Mouse (Mus musculus) forebrain, embryonic 13.5 days (tissue): ENCODE results near the gene Rpain. TPM values are rescaled to one million over a fixed set of nuclear protein-coding genes. Genes with fewer than 3 reads are reported as not detected.
A peak's percentile ranks its signal among the peaks of the same experiment; 100 is the strongest.

Experiments
- ATAC-seq: fragments of 200-750 bp; cut with Nextera tagmentation; 2 replicates; pipeline ENCODE4 v1.8.0; 2017
- H3K27ac ChIP-seq: fragments of 300-500 bp; sonication (generic); 2 replicates; pipeline ENCODE4 v1.5.1; 2015; ENCODE audit warnings: inconsistent platforms, mild to moderate bottlenecking, moderate library complexity
- H3K27me3 ChIP-seq: fragments of 300-500 bp; sonication (generic); 2 replicates; pipeline ENCODE4 v1.6.1; 2015; ENCODE audit warnings: mild to moderate bottlenecking, inconsistent platforms
- H3K36me3 ChIP-seq: fragments of 300-500 bp; sonication (generic); 2 replicates; pipeline ENCODE4 v1.6.1; 2015; ENCODE audit warnings: mild to moderate bottlenecking, inconsistent platforms; ENCODE audit not compliant: poor library complexity, severe bottlenecking
- H3K4me1 ChIP-seq: fragments of 300-500 bp; sonication (generic); 2 replicates; pipeline ENCODE4 v1.6.1; 2015; ENCODE audit warnings: inconsistent platforms
- H3K4me2 ChIP-seq: fragments of 300-500 bp; sonication (generic); 2 replicates; pipeline ENCODE4 v1.6.1; 2015; ENCODE audit warnings: inconsistent platforms, mild to moderate bottlenecking, moderate library complexity
- H3K4me3 ChIP-seq: fragments of 300-500 bp; sonication (generic); 2 replicates; pipeline ENCODE4 v1.5.1; 2015; ENCODE audit warnings: mild to moderate bottlenecking, inconsistent platforms
- H3K9ac ChIP-seq: fragments of 300-500 bp; sonication (generic); 2 replicates; pipeline ENCODE4 v1.6.1; 2015; ENCODE audit warnings: mild to moderate bottlenecking, inconsistent platforms
- H3K9me3 ChIP-seq: fragments of 300-500 bp; sonication (generic); replicated peaks from 2 replicates; pipeline ENCODE4 v1.6.1; 2016; ENCODE audit warnings: inconsistent platforms
- WGBS: fragments of 180-500 bp; shearing (Covaris S2); methylation state at CpG from one replicate; pipeline ENCODE4 v1.1.7; 2015; 5-methylcytosine and 5-hydroxymethylcytosine counted together
- polyA plus RNA-seq: library from polyadenylated mRNA; unstranded; fragments of >200 nt; fragmentation: Nextera tagmentation; extraction: Ambion mirVana; gene quantifications from 2 replicates; pipeline ENCODE4 v1.2.1, GENCODE M21; 2015

Gene Rpain
- polyA plus RNA-seq, 1 experiment from 2014 or later = 96.0 TPM

DNA sequence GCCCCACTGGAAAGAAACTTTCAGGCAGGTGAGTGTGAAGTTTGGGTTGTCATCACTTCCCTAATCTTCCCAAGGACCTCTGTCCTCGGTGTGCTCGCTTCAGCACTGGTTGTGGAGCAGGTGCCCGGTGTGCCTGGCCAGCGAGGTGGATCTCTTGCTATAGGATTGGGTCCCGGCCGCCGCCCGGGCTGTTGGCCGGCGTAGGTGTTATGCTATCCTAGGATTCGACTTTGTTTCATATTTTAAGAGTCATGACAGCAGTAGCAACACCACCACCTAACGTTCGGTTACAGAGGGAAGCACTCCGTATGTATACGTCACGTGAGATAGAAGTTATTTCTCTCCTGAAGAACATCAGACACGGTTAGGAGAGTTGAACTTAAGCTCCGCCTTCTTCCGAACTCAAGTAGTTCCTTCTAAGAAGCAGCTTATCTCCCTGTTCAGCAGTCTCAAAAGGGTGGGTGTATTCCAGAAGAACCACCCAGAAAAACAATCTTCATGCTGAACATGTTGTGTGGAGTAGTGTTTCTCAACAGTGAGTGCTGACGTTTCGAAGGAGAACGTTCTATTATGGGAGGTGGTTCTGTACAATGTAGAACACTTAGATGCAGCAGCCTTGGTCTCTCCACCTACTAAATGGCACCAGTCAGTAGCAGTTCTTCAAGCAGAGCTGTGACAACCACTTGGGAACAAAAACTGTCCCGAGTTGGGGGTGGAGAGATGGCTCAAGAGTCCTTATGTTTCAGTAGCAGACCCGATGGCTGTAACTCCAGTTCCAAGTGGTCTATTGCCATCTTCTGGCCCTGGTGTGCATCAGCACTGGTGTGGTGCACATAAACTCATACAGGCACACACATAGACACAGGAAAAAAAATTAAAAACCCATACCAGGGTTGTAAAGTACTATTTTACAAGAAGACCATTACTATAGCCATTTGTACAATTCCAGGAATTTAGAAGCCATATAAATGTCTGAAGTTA is 837 bp downstream of the Rpain start:
- no peaks in the 10 kb centered on the region for H3K9me3 ChIP-seq
- peak overlapping the region; percentile 88 for H3K4me2 ChIP-seq
- no peaks in the 10 kb centered on the region for H3K27me3 ChIP-seq
- peak; percentile 5; the same call in 1 of the 2 replicates for ATAC-seq
- 18% methylated on average over 24 of the region's 24 CpGs for WGBS
- peaks cover 42% of the 10 kb centered on the region for H3K36me3 ChIP-seq
- H3K27ac ChIP-seq = peak overlapping the region; percentile 91
- H3K4me1 ChIP-seq = peaks cover 24% of the 10 kb centered on the region
- H3K4me3 ChIP-seq = peak overlapping the region; percentile 71
- peak overlapping the region; percentile 74 for H3K9ac ChIP-seq

DNA sequence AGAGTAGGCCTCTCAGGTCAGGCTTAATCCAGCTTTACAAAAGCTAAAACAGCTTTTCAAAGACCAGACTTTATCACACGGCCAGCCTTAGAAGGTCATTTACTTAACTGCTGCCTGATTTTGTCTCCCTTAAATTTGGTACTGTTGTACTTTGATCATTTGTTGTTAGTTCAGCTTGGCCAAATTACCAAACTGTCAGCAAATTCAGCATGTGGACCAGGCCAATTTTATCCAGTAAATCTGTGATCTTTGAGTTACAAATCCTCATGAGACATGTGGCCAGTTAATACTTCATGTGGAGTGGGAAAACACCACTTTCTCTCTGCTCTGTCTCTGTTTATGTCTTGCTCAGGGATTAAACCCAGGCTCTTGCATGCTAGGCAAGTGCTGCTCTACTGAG is 2.6 kb downstream of the Rpain start:
- Histone ChIP-seq H3K4me1 (peaks cover 22% of the 10 kb centered on the region), H3K9ac (no peak overlapping the region), H3K4me2 (no peak overlapping the region), H3K36me3 (peaks cover 49% of the 10 kb centered on the region), H3K4me3 (no peak overlapping the region), H3K9me3 (no peaks in the 10 kb centered on the region), H3K27me3 (no peaks in the 10 kb centered on the region), H3K27ac (no peak overlapping the region)
- ATAC-seq = no peak
- 59% methylated on average over 1 of the region's 1 CpGs for WGBS

DNA sequence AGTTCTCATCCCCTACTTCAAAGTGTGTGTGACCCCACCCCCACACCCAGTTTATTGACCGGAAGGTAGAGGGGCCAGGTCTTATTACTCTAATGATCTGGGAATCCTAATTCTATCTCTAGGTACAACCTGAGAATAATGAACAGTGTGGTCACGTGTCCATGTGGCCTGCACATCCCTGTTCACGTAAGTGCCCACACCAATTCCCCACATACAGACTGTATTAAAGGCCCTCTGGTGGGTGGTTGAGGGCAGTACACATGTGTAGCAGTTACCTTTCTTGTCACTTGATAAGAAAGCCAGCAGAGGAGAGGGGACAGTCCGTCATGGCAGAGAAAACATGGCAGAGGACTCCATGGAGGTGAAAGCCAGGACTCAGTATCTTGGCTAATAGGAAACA is 3.9 kb downstream of the Rpain start:
- no peaks in the 10 kb centered on the region for H3K9me3 ChIP-seq
- 71% methylated on average over 4 of the region's 4 CpGs for WGBS
- no peak overlapping the region for H3K4me3 ChIP-seq
- H3K9ac ChIP-seq = no peak overlapping the region
- H3K4me2 ChIP-seq = no peak overlapping the region
- ATAC-seq = no peak
- H3K27ac ChIP-seq = no peak overlapping the region
- peaks cover 62% of the 10 kb centered on the region for H3K36me3 ChIP-seq
- H3K27me3 ChIP-seq = no peaks in the 10 kb centered on the region
- H3K4me1 ChIP-seq = peaks cover 11% of the 10 kb centered on the region

DNA sequence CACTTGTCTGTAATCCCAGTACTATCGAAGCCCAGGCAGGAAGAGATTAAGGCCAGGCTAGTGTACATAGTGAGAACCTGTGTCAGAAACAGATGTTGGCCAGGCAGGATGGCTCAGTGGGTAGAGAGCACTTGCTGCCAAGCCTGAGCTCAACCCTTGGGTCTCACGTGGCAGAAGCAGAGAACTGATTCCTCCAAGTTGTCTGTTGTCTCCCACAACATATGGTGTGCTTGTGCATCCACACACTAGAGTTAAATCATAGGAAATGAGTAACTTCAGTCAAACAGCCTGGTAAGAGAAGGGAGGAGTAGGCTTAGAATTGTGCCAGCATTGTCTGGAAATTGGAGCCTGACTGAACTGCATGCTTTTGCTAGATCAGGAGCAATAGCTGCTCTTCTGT is 5.2 kb downstream of the Rpain start:
- 76% methylated on average over 2 of the region's 2 CpGs for WGBS
- Histone ChIP-seq H3K27ac (no peak overlapping the region), H3K36me3 (peaks cover 75% of the 10 kb centered on the region), H3K4me3 (no peak overlapping the region), H3K4me2 (no peak overlapping the region), H3K4me1 (peaks cover 7% of the 10 kb centered on the region), H3K27me3 (no peaks in the 10 kb centered on the region), H3K9ac (no peak overlapping the region), H3K9me3 (no peaks in the 10 kb centered on the region)
- no peak for ATAC-seq

DNA sequence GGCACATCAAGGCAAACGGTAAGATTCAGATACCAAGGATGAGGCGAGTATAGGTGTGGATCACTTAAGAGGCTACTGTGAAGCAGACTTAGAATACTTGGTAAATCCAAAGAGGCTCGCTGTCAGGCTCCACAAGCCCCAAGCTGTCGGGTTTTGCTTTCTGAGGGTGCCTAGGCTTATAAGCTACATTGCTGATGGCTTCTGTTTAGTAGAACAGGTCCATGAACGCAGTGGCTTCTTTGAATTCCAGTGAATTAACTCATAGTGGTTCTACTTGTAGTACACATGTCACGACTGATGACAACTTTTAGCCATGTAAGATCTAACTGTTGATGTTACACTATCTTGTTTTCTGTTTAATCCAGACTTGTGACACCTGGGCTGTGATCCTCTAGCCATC is 7.3 kb downstream of the Rpain start:
- Histone ChIP-seq H3K4me3 (no peak overlapping the region), H3K4me1 (peaks cover 14% of the 10 kb centered on the region), H3K4me2 (no peak overlapping the region), H3K27me3 (no peaks in the 10 kb centered on the region), H3K9me3 (no peaks in the 10 kb centered on the region), H3K27ac (no peak overlapping the region), H3K9ac (no peak overlapping the region), H3K36me3 (peaks cover 84% of the 10 kb centered on the region)
- ATAC-seq = no peak
- whole genome bisulfite sequencing = 91% methylated on average over 6 of the region's 6 CpGs

DNA sequence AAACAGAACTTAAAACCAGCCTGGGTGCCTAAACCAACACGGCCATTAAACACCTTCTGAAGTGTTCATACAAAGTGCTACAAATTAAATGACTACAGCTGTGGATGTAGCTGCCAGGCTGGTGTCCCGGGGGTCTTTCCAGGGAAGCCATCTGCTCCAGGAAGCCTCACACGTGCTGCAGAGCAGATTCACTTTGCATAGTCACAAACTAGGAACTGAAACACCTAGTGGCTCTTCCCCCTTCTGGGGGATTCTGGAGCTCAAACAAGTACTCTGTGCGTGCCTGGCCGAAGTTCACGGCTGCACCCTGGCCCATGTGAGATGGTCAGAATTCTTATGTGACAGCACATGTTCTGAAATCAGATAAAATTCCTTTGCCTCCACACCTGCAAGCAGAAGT is 10.2 kb downstream of the Rpain start:
- Histone ChIP-seq H3K27me3 (no peaks in the 10 kb centered on the region), H3K9me3 (no peaks in the 10 kb centered on the region), H3K4me1 (peaks cover 14% of the 10 kb centered on the region), H3K4me3 (no peak overlapping the region), H3K36me3 (peaks cover 70% of the 10 kb centered on the region), H3K9ac (no peak overlapping the region), H3K27ac (no peak overlapping the region), H3K4me2 (no peak overlapping the region)
- 90% methylated on average over 6 of the region's 6 CpGs for WGBS
- no peak for ATAC-seq

DNA sequence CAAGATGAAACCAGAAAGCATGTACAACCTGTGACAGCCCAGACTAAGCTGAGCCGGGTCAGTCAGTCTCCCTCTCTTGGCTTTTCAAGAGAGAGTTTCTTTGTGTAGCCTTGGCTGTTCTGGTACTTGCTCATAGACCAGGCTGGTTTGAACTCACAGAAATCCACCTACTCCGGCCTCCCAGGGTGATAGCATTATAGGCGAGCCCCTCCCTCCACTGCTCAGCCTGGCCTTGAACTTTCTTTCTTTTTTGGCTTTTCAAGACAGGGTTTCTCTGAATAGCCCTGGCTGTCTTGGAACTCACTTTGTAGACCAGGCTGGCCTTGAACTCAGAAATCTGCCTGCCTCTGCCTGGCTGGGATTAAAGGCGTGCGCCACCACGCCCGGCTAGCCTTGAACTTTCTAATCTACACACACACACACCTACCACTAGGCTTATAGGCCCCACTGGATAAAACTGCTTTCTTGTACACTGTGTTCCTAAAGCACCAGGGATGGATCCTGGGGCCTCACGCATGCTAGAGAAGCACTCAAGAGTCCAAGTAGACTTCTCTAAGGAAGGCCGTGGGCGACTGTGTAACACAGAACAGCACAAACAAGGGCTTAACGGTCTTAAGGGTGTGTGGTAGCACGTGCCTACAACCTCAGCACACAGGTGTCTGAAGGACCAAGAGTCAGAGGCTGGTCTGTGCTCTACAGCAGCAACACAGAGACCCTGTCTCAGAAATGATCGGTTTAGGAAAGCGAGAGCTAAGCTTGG is 10.9 kb downstream of the Rpain start:
- Histone ChIP-seq H3K4me1 (peaks cover 14% of the 10 kb centered on the region), H3K9ac (no peak overlapping the region), H3K9me3 (no peaks in the 10 kb centered on the region), H3K36me3 (peaks cover 71% of the 10 kb centered on the region), H3K27ac (no peak overlapping the region), H3K4me3 (no peak overlapping the region), H3K27me3 (no peaks in the 10 kb centered on the region), H3K4me2 (no peak overlapping the region)
- WGBS = 94% methylated on average over 14 of the region's 14 CpGs
- no peak for ATAC-seq

DNA sequence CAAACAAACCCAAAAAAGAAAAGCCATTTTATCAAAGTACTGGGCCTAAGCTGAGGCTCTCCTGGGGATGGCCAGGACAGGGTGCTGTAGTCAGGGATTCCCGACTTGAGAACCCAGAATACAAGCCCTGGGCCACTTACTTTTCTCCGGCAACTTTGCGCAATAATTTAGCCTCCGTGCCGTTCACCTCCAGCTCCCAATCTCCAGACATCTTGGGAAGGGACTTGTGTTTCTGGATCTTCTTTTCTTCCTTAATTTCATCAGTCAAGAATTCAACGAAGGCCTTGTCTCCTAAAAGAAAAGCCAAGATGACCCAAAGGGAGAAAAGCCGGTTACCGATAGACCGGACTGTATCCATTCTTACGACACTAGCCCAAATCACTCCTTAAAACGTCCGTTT is 12.0 kb downstream of the Rpain start:
- 9% methylated on average over 12 of the region's 12 CpGs for WGBS

DNA sequence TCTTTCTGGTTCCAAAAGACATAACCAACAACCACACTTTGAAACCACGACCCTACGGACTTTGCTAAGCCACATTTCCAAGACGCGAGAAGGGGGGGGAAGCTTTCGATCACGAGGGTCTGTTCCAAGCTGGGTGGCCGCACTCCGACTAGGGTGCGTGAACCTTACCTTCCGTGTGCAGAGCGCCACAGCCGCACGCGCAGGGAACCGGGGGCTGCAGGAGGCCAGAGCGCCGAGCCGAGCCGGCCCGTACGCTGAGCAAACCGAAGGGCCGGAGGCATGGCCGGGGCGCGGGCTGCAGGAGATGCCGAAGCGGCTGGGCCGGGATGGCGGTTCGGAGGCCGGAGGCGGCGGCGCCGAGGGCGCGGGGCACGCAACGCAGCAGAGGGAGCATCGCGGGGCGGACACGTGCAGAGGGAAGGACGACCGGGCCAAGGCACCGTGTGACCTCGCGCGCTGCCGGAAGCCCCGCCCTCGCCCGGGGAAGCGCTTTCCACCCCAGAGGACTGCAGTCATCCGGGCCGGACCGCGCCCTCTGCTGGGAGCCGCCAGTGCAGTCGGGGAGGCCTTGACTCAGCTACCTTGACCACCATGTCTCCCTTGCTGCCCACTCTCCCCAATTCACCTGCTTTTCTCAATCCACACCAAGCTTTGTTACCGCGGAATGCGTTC is 12.7 kb downstream of the Rpain start, which contains the start of gene C1qbp:
TSS of gene C1qbp (minus strand) at position 470 of the 672 bp plus-strand sequence.
- Histone ChIP-seq H3K9me3 (no peaks in the 10 kb centered on the region), H3K27ac (peak within 1 kb of the TSS; percentile 38; the same call in 1 of the 2 replicates), H3K36me3 (peaks cover 71% of the 10 kb centered on the region), H3K27me3 (no peaks in the 10 kb centered on the region), H3K4me2 (peak within 1 kb of the TSS; percentile 66), H3K4me1 (peaks cover 14% of the 10 kb centered on the region), H3K4me3 (peak within 1 kb of the TSS; percentile 100), H3K9ac (peak within 1 kb of the TSS; percentile 95)
- WGBS = under 1% methylated on average over 64 of the region's 64 CpGs
- ATAC-seq = peak; percentile 98

More for the DNA sequence above, 12.0 kb downstream of the Rpain start:
- H3K4me3 ChIP-seq = peak overlapping the region; percentile 100
- peaks cover 14% of the 10 kb centered on the region for H3K4me1 ChIP-seq
- H3K4me2 ChIP-seq = peak overlapping the region; percentile 66
- no peak overlapping the region for H3K27ac ChIP-seq
- peaks cover 71% of the 10 kb centered on the region for H3K36me3 ChIP-seq
- H3K9ac ChIP-seq = peak overlapping the region; percentile 95
- no peaks in the 10 kb centered on the region for H3K9me3 ChIP-seq
- no peaks in the 10 kb centered on the region for H3K27me3 ChIP-seq
- ATAC-seq = no peak

DNA sequence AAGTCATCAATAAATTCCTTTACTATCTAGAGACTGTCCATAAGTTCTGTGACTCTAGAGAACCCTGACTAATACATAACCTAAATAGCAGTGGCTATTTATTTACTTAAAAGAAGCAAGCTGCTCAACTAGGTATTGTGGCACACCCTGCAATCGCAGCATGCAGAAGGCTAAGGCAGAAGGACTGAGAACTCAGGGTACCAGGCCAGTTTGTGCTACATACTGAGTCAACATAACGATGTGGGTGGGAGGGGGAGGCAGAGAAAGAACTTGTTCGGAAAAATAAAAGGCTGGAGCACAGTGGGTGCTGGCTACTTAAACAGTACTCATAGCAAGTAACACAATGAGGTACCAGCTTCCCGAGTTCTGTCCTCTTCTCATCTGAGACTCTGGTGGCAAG is 31.2 kb downstream of the Rpain start:
- 74% methylated on average over 4 of the region's 4 CpGs for WGBS
- H3K9me3 ChIP-seq = no peaks in the 10 kb centered on the region
- H3K9ac ChIP-seq = no peak overlapping the region
- no peaks in the 10 kb centered on the region for H3K27me3 ChIP-seq
- no peak for ATAC-seq
- H3K4me2 ChIP-seq = no peak overlapping the region
- no peak overlapping the region for H3K27ac ChIP-seq
- H3K4me3 ChIP-seq = no peak overlapping the region
- peaks cover 17% of the 10 kb centered on the region for H3K4me1 ChIP-seq
- H3K36me3 ChIP-seq = peaks cover 40% of the 10 kb centered on the region

DNA sequence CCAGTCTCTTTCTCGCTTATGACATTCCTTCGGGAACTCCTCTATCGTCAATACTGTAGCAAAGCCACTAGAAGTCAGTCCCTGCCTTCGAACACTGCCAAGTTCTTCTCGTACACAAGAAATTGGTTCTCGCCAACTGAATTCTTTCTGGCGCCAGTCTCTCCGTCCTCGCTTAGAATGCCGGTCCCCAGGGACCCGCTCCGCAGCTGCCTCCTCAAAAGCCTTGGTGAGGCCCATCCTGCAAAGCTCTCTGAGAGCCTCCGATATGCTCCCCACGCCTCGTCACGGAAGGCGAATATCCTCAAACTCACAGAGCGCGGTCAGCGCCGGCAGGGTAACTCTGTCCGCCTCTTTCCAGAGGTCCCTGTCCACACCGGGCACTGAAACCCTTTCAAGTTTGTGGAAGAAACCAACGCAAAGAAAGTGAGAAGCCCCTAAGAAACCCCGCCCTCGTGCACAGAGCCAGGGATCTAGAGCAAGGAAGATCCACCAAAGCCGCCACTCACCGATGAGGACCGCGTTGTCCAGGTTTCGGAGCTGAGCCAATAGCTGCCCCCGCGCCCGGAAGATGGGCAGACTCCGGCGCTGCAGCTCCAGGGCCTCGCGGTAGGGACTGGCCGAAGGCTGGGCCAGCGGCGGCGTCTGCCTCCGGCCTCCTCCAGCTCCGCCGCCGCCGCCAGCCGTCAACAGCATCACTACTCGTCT is 33.8 kb downstream of the Rpain start:
- ATAC-seq = peak; percentile 76; the same call in 1 of the 2 replicates
- Histone ChIP-seq H3K36me3 (peaks cover 24% of the 10 kb centered on the region), H3K4me1 (peaks cover 17% of the 10 kb centered on the region), H3K4me2 (peak overlapping the region; percentile 96), H3K9ac (peak overlapping the region; percentile 81), H3K4me3 (peak overlapping the region; percentile 93), H3K27ac (peak overlapping the region; percentile 35; the same call in 1 of the 2 replicates), H3K27me3 (no peaks in the 10 kb centered on the region), H3K9me3 (no peaks in the 10 kb centered on the region)
- under 1% methylated on average over 46 of the region's 49 CpGs for WGBS
